Mouse (Mus musculus): ENCODE measurements around the gene A930004D18Rik. TPM values are rescaled to one million over a fixed set of nuclear protein-coding genes. Genes with fewer than 3 reads are reported as not detected.

The A930004D18Rik gene
- total RNA-seq (2015) (not detected in 2 replicates), total RNA-seq (2017) (0.22 and 0.24 TPM in 2 replicates)

DNA sequence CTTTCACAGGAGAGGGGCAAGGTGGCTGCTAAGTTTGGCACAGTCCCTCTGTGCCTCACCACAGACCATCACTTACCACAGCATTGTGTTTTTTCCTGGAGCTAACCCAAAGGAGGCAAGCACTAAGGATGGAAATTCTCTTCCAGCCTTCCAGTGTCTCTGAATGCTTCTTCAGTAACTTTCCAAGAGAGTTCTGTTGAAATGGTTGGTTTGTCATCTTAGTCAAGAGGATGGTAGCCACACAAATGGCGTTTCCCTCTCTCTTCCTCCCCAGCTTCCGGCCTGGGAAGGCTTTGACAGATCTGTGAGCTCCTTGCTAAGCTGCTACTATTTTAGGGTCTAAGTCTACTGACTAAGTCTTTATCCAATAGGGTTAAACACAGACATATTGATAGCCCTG is at the start of gene A930004D18Rik:
Gene A930004D18Rik, minus strand, starts transcription at position 247 of the 400 bp plus-strand sequence.
- ATAC-seq (ENCODE audit: poor library complexity, severe bottlenecking) = no peak

DNA sequence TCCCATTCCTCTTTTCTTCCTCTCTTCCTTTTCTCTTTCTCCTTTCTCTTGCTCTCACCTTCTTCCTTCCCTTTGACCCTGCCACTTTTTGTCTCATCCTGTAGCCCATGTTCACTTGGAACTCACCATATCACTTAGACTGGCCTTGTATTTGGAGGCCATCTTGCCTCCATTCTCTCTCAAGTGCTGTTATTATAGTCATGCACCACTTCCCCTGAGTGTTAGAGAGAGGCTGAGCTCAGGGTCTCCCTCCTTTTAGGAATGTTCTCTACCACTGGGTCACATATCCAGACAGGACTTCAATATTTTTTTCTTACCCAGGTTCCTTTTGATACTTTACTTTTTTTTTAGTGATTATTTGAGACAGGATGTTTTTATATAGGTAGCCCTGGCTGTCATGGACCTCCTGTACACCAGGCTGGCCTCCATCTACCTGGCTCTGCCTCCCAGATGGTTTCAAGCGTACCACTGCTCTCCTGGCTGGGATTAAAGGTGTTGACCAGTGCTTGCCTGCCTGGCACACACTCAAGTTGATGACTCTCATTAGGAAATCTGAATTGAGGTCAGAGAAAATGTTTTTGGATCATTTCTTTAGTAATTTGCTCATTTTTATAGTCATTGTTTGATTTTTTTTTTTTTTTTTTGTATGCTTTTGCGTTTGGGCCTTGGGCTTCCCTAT is 42.8 kb upstream of the A930004D18Rik start:
- no peak for ATAC-seq (ENCODE audit: poor library complexity, severe bottlenecking)

DNA sequence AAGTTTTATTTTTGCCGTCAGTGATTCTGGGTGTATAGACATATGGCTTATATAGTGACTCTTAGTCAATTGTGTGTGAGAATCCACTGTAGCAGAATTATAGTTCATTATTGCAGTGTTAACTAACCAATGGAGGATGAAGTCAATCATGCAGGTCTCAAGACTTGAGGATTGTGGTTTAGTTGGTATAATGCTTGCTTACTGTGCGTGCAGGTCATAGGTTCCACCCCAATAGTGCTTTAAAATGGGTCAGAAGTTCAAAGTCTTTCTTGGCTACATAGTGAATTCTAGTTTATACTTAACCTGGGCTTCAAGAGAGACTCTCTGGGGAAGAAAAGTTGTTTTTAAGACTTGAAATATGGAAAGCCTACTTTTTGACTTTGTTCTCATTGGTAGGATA is 34.4 kb upstream of the A930004D18Rik start:
- no peak for ATAC-seq (ENCODE audit: poor library complexity, severe bottlenecking)

DNA sequence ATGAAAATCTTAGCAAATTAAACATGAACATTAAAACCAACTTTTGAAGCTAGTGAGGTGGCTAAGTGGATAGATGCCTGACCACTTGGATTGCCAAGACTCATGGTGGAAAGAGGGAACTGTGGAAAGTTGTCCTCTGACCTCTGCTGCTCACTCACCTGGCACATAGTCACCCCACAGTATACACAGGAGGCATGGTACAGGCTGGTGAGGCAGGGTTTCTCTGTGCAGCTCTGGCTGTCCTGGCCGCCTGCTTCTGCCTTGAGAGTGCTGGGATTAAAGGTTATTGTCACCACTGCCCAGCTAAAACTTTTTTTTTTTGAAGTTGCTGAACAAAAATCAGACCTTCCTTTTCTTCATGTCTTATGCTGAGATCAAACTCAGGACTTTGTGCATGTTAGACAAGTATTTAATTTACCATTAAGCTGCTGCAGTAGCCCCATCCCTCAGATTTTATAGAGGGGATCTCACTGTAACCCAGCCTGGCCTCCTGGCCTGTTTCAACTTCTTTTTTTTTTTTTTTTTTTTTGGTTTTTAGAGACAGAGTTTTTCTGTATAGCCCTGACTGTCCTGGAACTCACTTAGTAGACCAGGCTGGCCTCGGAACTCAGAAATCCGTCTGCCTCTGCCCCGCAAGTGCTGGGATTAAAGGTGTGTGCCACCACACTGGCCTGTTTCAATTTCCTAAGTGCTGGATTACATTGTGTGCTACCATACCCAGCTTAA is 30.7 kb upstream of the A930004D18Rik start:
- no peak for ATAC-seq (ENCODE audit: poor library complexity, severe bottlenecking)

DNA sequence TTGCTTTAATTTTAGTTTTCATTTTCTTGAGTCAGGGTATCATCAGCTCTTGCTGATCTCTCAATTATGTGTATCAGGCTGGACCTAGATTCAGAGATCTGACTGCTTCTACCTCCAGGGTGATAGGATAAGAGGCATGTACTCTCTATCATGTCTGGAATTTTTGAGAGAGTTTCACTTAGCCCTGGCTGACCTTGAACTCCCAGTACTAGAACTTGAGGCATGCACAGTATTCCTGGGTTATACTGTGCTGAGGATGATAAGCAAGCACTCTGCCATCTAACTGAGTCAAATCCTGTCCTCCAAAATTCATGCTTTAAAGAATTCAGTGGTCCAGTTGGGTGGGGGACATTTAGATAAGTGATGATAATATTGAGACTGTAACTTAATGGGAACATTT is 28.9 kb upstream of the A930004D18Rik start:
- ATAC-seq (ENCODE audit: poor library complexity, severe bottlenecking) = no peak

DNA sequence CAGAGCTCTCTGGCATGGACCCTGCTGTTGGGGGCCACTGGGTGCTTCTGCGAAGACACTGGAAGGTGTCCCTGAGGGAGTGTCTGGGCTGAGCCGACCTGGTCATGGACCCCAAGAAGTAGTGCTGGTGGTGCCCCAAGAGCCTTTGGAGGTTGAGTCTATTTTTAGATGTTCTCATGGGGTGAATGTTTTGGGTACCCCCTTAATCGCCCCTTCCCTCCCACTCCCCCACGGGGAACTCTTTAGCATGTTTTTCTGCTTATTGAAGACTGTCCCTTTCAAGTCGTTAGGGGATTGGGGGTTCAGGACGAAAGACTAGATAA is 28.1 kb upstream of the A930004D18Rik start:
- no peak for ATAC-seq (ENCODE audit: poor library complexity, severe bottlenecking)

DNA sequence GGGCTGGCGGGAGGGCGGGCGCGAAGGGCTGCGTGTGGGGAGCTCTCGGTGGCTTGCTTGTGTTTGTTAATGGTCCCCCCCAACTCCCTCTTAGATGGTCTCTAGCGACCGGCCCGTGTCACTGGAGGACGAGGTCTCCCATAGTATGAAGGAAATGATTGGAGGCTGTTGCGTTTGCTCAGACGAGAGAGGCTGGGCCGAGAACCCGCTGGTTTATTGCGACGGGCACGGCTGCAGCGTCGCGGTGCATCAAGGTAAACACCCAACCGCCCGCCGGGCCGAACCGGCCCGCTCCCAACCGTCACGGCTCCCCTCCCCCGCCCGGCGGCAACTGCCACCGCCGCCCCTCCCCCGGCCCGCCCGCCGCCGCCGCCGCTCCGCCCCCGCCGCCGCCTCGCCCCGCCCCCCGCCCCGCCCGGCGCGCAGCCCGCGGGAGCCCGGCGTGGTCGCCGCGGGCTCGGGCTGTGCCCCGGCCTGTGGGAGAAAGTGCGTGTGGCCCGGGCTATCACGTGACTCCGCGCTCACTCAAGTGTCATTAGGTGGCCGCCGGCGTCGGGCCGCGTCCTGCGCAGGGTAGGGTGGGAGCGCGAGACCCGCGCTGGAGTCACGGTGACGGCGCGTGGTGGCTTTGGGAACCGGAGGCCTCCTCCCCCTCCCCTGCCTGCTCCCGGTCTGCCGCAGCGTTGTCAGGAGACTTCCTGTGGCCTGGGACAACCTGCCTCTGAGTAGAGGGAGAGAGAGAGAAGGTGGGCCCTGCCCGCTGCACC is 27.6 kb upstream of the A930004D18Rik start:
- peak; percentile 54 for ATAC-seq (ENCODE audit: poor library complexity, severe bottlenecking)

DNA sequence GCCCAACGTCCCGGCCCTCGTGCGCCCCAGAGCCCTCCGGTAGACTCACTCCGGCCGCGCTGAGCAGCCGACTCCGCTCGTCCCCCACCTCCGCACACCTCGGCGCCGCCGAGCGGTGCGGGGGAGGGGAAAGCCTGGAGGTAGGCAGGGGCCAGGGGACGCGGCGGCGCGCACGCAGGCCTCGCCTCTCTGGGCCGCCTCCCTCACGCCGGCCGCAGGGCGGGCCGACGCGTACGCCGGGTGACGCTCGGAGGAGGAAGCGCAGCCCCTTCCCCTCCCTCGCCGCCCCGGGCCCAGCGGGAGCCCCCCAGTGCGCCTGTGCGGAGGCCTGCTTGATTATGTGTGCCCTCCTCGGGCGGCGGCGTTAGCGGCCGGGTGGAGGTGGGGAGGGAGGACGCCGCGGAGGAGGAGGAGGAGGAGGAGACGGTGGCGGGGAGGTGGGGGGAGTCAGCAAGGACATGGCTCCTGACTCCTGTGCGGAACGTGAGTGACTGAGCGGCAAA is 26.9 kb upstream of the A930004D18Rik start:
- peak; percentile 89 for ATAC-seq (ENCODE audit: poor library complexity, severe bottlenecking)

DNA sequence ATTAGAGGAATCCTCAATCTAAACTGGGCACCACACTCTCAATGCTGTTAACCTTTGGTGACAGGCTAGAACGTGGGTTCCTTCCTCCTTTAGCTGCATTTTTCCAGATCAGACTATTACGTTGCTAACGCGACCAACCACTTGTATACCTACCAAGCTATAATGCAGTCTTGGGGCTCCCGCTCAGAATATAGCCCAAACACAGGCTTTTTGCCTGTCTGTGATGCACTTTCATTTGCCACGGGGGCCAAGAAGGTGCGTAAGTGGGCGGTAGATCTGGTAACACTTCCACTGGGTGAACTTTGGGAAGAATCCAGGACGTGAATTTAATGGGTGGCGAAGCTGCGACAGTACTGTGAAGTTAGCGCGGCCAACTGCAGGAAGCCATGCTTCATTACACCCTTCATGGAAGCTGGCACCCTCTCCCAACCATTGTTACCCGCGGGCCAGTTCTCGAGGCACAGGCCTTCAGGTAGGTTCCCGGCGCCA is 26.3 kb upstream of the A930004D18Rik start:
- ATAC-seq (ENCODE audit: poor library complexity, severe bottlenecking) = peak; percentile 43

DNA sequence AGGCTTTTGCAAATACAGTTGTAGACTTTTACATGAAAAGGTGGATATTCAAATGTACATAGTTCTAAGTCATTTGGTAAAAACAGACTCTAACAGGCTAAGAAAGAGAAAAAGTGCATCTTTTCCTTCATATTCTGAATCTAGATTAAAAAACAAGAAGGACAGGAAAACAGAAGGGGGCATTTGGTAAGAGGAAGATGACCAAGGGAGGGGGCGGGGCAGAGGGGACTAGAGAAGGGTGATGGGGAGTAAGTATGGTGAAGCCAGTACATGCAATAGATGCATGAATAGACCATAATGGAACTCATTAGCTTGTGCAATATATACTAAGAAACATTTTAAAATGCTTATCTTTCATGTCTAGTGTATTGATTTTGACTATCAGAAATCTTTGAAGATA is 22.9 kb upstream of the A930004D18Rik start:
- no peak for ATAC-seq (ENCODE audit: poor library complexity, severe bottlenecking)

DNA sequence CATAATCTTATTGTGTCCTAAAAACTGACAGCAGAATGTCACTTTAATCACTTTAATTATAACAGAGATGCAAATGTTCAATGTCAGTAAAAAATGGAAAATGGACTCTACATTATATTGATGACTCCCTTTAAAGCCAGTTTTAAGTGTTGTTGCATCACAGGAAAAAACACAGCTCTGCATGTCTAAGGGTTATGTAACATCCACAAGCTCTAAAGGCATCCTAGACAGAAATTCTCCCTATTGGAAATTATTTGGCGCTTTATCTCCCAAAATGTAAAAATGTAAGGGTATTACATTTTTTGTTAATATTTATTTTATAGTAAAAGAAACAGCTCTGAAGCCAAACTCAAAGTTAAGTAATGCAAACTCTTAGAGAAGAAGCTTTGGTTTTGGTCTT is 22.4 kb upstream of the A930004D18Rik start:
- no peak for ATAC-seq (ENCODE audit: poor library complexity, severe bottlenecking)

DNA sequence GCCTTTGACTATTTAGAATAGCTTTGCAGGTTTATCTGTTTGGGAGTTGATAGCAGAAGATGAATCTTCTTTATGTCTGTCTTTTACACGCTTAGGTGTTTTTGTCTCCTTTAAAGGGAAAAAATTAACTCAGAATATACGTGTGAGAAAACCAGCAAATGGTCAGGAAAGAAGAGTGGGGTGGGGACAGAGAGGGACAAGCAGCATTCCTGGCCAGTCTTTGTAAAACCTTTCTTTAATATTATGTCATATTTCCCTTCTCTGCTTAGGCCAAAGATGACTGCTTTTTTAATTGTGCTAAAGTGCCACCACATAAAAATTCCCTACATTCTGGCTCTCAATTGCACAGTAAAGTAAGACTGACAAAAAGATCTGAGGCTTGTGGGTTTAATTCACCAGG is 21.5 kb upstream of the A930004D18Rik start:
- ATAC-seq (ENCODE audit: poor library complexity, severe bottlenecking) = no peak

DNA sequence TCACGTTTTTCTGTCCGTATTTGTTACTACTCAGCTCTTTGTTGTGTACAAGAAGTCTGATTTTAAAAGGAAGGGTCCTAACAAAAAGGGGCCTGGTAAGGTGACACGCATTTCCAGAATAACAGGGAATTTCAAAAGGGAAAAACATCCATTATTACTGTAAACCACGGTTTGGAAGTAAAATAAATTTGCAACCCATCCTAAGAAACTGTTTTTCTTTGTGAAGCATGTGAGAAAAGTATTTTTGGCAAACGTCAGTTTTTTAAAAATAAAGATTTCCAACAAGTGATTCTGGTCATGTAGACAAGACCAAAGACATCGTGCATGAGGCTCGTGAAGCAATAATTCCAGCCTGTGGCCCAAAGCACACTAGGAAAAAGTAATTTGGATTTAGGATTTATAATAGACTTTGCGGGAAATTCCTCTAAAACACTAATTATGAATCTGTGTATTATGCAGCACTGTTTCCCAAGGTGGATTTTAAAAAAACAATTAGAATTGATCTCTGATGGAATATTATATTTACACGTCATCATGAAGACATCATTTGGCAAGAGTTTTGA is 20.7 kb upstream of the A930004D18Rik start:
- no peak for ATAC-seq (ENCODE audit: poor library complexity, severe bottlenecking)

DNA sequence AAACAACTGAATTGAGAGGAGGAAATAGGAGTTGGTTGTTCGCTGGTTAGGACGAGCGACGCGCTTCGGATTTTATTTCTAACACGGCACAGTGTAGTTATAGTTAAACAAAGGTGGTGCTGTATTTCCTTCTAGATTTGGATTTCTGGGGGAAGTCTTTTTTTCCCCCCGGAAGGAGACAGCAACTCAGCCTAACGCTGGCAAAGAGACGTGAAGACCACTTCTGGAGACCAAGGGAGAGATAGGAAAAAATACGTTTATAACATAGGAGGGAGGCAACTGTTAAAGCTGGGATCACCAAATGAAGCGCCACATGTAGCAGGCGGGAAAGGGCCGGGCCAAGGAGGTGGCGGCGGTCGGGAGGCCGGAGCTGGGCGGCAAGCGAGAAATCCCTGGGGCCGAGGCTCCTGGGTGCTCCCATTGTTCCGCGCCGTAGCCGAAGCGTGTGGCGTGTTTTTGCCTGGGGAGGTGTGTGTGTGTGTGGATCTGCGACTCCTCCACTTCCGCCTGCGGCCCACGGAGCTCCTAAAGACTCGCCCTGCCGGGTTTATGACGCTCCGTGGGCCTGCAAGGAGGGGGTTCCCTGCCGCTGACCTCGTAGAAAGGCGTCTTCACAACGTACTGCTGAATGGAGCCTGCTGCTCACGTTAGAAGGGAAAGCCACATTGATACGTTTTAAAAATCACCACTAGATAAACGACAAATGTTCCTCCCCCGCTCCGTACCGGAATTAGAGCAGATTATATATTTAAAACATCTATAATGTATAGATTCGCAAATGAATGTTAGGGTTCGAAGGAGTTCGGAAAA is 20.0 kb upstream of the A930004D18Rik start:
- peak; percentile 51 for ATAC-seq (ENCODE audit: poor library complexity, severe bottlenecking)

DNA sequence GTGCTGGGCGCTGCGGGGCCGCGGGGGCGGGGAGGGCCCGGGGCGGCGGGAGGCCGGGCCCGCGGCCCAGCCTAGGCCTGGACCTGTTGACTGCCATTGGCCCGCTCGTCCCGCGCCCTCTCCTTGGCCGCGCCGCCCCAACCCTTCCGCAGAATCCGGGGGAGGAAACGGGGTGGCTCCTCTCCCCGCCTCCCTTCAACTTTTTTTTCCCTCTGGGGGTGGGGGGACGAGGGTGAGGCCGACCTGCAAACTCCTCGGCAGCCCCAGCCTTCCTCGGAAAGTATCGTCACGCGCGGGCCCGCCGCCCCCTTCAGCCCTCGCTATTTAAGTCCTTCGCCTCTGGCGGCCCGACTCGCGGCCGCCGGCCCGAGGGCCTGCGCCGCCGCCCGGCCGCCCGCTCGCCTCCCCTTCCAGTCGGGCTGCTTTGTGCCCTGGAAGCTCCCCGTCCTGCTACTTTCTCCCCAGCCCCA is 19.3 kb upstream of the A930004D18Rik start:
- ATAC-seq (ENCODE audit: poor library complexity, severe bottlenecking) = peak; percentile 84

DNA sequence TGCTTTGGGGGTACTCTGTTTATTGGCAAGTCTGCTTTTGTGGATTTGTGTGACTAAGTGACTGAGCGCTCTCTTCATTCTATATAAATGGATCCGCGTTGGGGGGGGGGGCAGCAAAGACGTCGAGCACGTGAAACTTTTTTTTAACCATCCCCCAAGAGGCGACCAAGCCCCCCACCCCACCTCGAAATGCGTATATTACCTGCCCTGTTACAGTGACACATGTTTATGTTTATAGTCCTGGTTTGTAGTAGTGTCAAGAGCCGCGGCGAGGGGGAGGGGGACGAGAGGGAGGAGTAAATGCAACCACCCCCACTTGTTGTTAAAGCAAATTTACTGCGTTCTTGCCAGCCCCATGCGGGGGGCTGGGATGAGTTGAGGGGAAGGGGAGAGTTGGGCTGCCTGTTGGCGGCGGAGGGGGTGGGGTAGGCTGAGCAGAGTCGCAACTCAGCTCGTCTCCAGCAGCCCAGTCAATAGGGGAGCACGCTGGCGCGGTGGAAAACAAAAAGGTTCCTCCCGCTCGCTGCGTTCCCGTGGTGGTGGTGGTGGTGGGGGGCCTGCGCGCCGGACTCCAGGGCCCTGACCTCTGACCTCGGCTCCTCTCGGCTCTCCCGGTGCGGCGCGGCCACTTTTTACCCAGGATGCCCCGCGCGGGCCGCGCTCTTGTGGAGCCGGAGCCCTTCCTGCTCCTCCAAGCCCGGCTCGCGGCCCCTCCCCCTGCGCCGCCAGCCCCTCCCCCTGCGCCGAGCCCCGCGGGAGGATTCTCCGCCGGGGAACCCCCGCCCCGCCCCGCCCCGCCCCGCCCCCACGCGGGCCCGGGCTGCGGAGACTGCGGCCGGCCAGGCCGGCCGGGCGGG is 18.6 kb upstream of the A930004D18Rik start:
- peak; percentile 80 for ATAC-seq (ENCODE audit: poor library complexity, severe bottlenecking)

DNA sequence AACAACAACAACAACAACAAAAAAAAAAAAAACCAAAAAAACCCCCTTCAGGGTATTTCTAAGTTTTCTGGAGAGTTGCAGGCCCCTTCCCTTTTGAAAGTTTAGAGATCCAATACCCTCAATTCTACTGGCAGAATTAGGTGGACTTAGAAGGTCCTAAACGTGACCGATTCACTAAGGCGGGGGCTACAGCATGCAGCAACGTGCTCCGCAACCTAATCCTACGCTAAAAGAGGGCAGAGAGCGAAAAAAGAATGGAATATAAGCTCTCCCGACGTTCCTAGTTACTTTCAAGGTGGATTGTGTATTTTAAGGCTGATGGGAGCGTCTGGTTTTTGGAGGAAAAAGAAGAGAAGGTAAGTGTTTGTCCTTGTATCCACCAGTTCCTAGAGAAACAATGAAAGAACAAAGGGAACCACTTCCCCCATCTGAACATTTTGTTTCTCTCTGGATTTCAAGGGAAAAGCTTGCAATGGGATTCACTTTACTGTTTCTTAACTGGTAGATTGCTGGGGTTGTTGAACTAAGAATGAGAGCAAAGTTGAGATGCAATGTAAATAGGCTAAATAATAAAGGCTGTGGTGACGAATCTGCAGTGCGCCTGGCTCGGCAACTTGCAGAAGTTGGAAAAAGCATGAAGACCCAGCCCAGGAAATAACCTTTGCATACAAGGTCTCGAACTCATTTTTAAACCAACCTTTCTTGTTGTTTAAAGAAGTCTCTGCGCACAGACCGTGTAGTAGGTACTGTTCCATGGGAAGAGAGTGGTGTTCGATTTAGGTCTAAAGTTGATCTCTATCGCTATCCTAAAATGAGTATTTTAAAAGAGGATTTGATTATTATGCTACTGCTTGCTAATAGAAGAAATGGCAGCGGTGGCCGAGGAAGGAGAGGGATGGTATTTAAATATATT is 17.7 kb upstream of the A930004D18Rik start, which contains the start of gene Mllt10:
Gene Mllt10, plus strand, starts transcription at position 222 of the 913 bp plus-strand sequence.
- no peak for ATAC-seq (ENCODE audit: poor library complexity, severe bottlenecking)

DNA sequence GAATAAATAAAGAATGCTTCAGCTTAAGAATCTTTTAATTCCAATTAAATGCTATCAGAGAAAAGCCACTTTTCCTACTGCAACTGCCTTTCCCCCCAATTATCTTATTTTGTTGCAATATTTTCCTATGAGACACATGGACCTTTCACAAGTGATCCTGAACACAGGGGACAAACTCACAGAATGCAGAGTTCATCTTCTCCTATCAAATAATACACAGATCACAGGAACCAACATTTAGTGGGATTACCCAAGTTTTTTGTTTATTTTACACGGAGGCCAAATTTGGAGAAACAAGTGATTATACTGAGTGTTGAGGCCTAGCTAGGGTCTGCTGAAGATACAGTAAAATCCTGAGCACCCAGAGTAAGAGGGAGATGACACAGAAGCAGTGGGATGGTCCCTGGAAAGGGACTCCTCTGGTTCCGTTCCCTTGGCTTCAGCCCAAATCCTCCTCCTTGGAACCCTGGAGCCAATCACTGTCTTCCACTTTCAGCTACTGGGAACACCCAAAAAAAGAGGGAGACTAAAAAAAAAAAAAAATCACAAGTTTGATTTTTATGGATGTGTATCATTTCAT is 16.5 kb upstream of the A930004D18Rik start:
- ATAC-seq (ENCODE audit: poor library complexity, severe bottlenecking) = no peak
